Mouse (Mus musculus) kidney, embryonic 16.5 days (tissue): ENCODE results near the gene Mycbpap. TPM values are rescaled to one million over a fixed set of nuclear protein-coding genes. Genes with fewer than 3 reads are reported as not detected.

ENCODE experiments used
- ATAC-seq: fragments of 200-750 bp; cut with Nextera tagmentation; 2 replicates; pipeline ENCODE4 v1.8.0; 2017; ENCODE audit warnings: moderate TSS enrichment; ENCODE audit not compliant: low FRiP score, low TSS enrichment
- H3K27ac ChIP-seq: fragments of 300-500 bp; sonication (generic); 2 replicates; pipeline ENCODE4 v1.5.1; 2014; ENCODE audit warnings: low read length
- H3K27me3 ChIP-seq: fragments of 300-500 bp; sonication (generic); 2 replicates; pipeline ENCODE4 v1.6.1; 2014; ENCODE audit warnings: low read length, control low read depth, mixed read lengths; ENCODE audit not compliant: insufficient read depth
- H3K36me3 ChIP-seq: fragments of 300-500 bp; sonication (generic); 2 replicates; pipeline ENCODE4 v1.6.1; 2014; ENCODE audit warnings: low read length, control low read depth, mixed read lengths; ENCODE audit not compliant: insufficient read depth
- H3K4me1 ChIP-seq: fragments of 300-500 bp; sonication (generic); 2 replicates; pipeline ENCODE4 v1.6.1; 2014; ENCODE audit warnings: low read length, control low read depth, mixed read lengths; ENCODE audit not compliant: insufficient read depth
- H3K4me2 ChIP-seq: fragments of 300-500 bp; sonication (generic); replicated peaks from 2 replicates; pipeline ENCODE4 v1.6.1; 2014; ENCODE audit warnings: low read depth, low read length
- H3K4me3 ChIP-seq: fragments of 300-500 bp; sonication (generic); 2 replicates; pipeline ENCODE4 v1.5.1; 2014; ENCODE audit warnings: mild to moderate bottlenecking, low read length
- H3K9ac ChIP-seq: fragments of 300-500 bp; sonication (generic); replicated peaks from 2 replicates; pipeline ENCODE4 v1.6.1; 2014; ENCODE audit warnings: low read length
- H3K9me3 ChIP-seq: fragments of 300-500 bp; sonication (generic); 2 replicates; pipeline ENCODE4 v1.6.1; 2016; ENCODE audit warnings: low read length, control low read depth
- WGBS: fragments of 180-500 bp; shearing (Covaris S2); extraction: QIAGEN DNeasy Blood & Tissue Kit; methylation state at CpG from one replicate; pipeline ENCODE4 v1.1.7; 2014; 5-methylcytosine and 5-hydroxymethylcytosine counted together
- polyA plus RNA-seq: library from polyadenylated mRNA; unstranded; fragments of >200 nt; fragmentation: Nextera tagmentation; extraction: Ambion mirVana; gene quantifications from 2 replicates; pipeline ENCODE4 v1.2.1, GENCODE M21; 2015

Mycbpap gene
- polyA plus RNA-seq, 1 experiment from 2014 or later, result 5.1 TPM

GRCm38 (mm10) chr11:94549691-94550441 is 28.3 kb upstream of the Mycbpap start:
- Histone ChIP-seq H3K27ac (peak overlapping the region; percentile 2; the same call in 1 of the 2 replicates), H3K36me3 (0 out of 2 replicates have a peak, but pooled peaks cover 6% of the 10 kb centered on the region), H3K4me3 (no peak overlapping the region), H3K4me1 (peaks cover 6% of the 10 kb centered on the region), H3K27me3 (no peaks in the 10 kb centered on the region), H3K9ac (peak overlapping the region; percentile 81; the same call in 1 of the 2 replicates), H3K9me3 (no peaks in the 10 kb centered on the region), H3K4me2 (0 out of 2 replicates have a peak overlapping the region, but pooled peaks have one; percentile 75)
- no peak for ATAC-seq
- whole genome bisulfite sequencing, result 60% methylated on average over 10 of the region's 10 CpGs

GRCm38 (mm10) chr11:94548888-94549690 is 27.5 kb upstream of the Mycbpap start, which contains the start of gene Rsad1:
TSS of gene Rsad1 (minus strand) at chr11:94549255.
- peak within 1 kb of the TSS; percentile 65 for H3K4me3 ChIP-seq
- H3K4me2 ChIP-seq, result peak within 1 kb of the TSS; percentile 75
- peaks cover 9% of the 10 kb centered on the region for H3K4me1 ChIP-seq
- WGBS, result 2% methylated on average over 49 of the region's 49 CpGs
- peak; percentile 92 for ATAC-seq
- peak within 1 kb of the TSS; percentile 81 for H3K9ac ChIP-seq
- H3K9me3 ChIP-seq, result no peaks in the 10 kb centered on the region
- H3K27ac ChIP-seq, result peak within 1 kb of the TSS; percentile 90
- 0 out of 2 replicates have a peak, but pooled peaks cover 6% of the 10 kb centered on the region for H3K36me3 ChIP-seq
- no peaks in the 10 kb centered on the region for H3K27me3 ChIP-seq

GRCm38 (mm10) chr11:94548041-94548784 is 26.7 kb upstream of the Mycbpap start:
- peaks cover 14% of the 10 kb centered on the region for H3K4me1 ChIP-seq
- ATAC-seq, result peak; percentile 24; the same call in 1 of the 2 replicates
- H3K4me3 ChIP-seq, result peak overlapping the region; percentile 65
- no peaks in the 10 kb centered on the region for H3K9me3 ChIP-seq
- H3K36me3 ChIP-seq, result 0 out of 2 replicates have a peak, but pooled peaks cover 6% of the 10 kb centered on the region
- WGBS, result 11% methylated on average over 24 of the region's 24 CpGs
- peak overlapping the region; percentile 75 for H3K4me2 ChIP-seq
- H3K9ac ChIP-seq, result peak overlapping the region; percentile 81
- no peak overlapping the region for H3K27ac ChIP-seq
- no peaks in the 10 kb centered on the region for H3K27me3 ChIP-seq

- WGBS, result 94% methylated on average over 6 of the region's 6 CpGs
- Histone ChIP-seq H3K4me2 (no peak overlapping the region), H3K4me3 (no peak overlapping the region), H3K9ac (no peak overlapping the region), H3K4me1 (peaks cover 14% of the 10 kb centered on the region), H3K36me3 (0 out of 2 replicates have a peak, but pooled peaks cover 5% of the 10 kb centered on the region), H3K27me3 (no peaks in the 10 kb centered on the region), H3K27ac (no peak overlapping the region), H3K9me3 (no peaks in the 10 kb centered on the region)
- no peak for ATAC-seq
These were observed 25.7 kb upstream of the Mycbpap start for GRCm38 (mm10) chr11:94547271-94547670.

GRCm38 (mm10) chr11:94546381-94546780 is 24.8 kb upstream of the Mycbpap start:
- H3K9ac ChIP-seq, result no peak overlapping the region
- 88% methylated on average over 5 of the region's 5 CpGs for WGBS
- ATAC-seq, result no peak

GRCm38 (mm10) chr11:94544422-94544821 is 22.9 kb upstream of the Mycbpap start:
- Histone ChIP-seq H3K27me3 (no peaks in the 10 kb centered on the region), H3K4me1 (peaks cover 14% of the 10 kb centered on the region), H3K4me2 (peak overlapping the region; percentile 22), H3K4me3 (0 out of 2 replicates have a peak overlapping the region, but pooled peaks have one; percentile 7), H3K9ac (no peak overlapping the region; the same call in 1 of the 2 replicates), H3K27ac (no peak overlapping the region), H3K36me3 (0 out of 2 replicates have a peak, but pooled peaks cover 9% of the 10 kb centered on the region), H3K9me3 (no peaks in the 10 kb centered on the region)
- no peak for ATAC-seq
- WGBS, result 46% methylated on average over 18 of the region's 18 CpGs

More at GRCm38 (mm10) chr11:94546381-94546780, 24.8 kb upstream of the Mycbpap start:
- H3K4me1 ChIP-seq, result peaks cover 14% of the 10 kb centered on the region
- no peak overlapping the region for H3K27ac ChIP-seq
- no peaks in the 10 kb centered on the region for H3K27me3 ChIP-seq
- H3K9me3 ChIP-seq, result no peaks in the 10 kb centered on the region
- 0 out of 2 replicates have a peak, but pooled peaks cover 9% of the 10 kb centered on the region for H3K36me3 ChIP-seq
- H3K4me2 ChIP-seq, result no peak overlapping the region
- no peak overlapping the region for H3K4me3 ChIP-seq

GRCm38 (mm10) chr11:94543932-94544331 is 22.4 kb upstream of the Mycbpap start:
- Histone ChIP-seq H3K4me1 (peaks cover 14% of the 10 kb centered on the region), H3K27ac (no peak overlapping the region), H3K4me2 (peak overlapping the region; percentile 22), H3K27me3 (no peaks in the 10 kb centered on the region), H3K9ac (no peak overlapping the region; the same call in 1 of the 2 replicates), H3K36me3 (0 out of 2 replicates have a peak, but pooled peaks cover 9% of the 10 kb centered on the region), H3K9me3 (no peaks in the 10 kb centered on the region), H3K4me3 (no peak overlapping the region)
- ATAC-seq, result peak; percentile 28; the same call in 1 of the 2 replicates
- 26% methylated on average over 9 of the region's 9 CpGs for WGBS

GRCm38 (mm10) chr11:94543344-94543743 is 21.8 kb upstream of the Mycbpap start:
- no peak overlapping the region for H3K9ac ChIP-seq
- no peak for ATAC-seq
- H3K27ac ChIP-seq, result no peak overlapping the region
- no peaks in the 10 kb centered on the region for H3K27me3 ChIP-seq
- H3K9me3 ChIP-seq, result no peaks in the 10 kb centered on the region
- no peak overlapping the region for H3K4me3 ChIP-seq
- 86% methylated on average over 12 of the region's 12 CpGs for WGBS
- H3K4me1 ChIP-seq, result peaks cover 17% of the 10 kb centered on the region
- H3K4me2 ChIP-seq, result no peak overlapping the region
- H3K36me3 ChIP-seq, result 0 out of 2 replicates have a peak, but pooled peaks cover 9% of the 10 kb centered on the region

- H3K4me2 ChIP-seq, result no peak overlapping the region
- no peak for ATAC-seq
- peaks cover 13% of the 10 kb centered on the region; the same call in 1 of the 2 replicates for H3K4me1 ChIP-seq
- H3K27me3 ChIP-seq, result no peaks in the 10 kb centered on the region
- 0 out of 2 replicates have a peak, but pooled peaks cover 9% of the 10 kb centered on the region for H3K36me3 ChIP-seq
- H3K9ac ChIP-seq, result no peak overlapping the region
- H3K9me3 ChIP-seq, result no peaks in the 10 kb centered on the region
- H3K4me3 ChIP-seq, result no peak overlapping the region
- H3K27ac ChIP-seq, result no peak overlapping the region
- 82% methylated on average over 4 of the region's 4 CpGs for WGBS
These were observed 20.9 kb upstream of the Mycbpap start for GRCm38 (mm10) chr11:94542400-94542799.
